In the genomic region with DNA sequence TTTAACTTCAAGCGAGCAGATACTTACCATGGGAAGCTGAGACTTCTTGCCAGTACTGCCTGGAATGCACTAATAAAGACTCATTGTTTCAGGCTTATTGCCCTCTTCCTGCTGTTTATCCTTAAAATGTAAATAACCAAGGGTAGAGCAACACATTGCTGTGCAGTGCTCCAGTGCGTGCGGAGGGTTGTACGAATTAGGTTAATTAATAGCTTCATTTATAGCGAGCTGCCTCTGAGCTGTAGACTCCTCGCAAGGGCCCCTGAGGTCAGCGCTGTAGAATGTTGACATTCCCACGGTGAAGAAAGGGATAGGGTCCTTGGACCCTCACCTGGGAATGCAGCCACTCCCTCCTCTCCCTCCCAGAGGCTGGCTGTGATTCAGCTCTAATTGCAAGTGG, we compare ENCODE assay signal across 26 mouse cellular contexts. TPM values are rescaled to one million over a fixed set of nuclear protein-coding genes. Genes with fewer than 3 reads are reported as not detected.
DNase-seq lines count a peak whose midpoint lies in the region; ATAC-seq and TF ChIP-seq lines count a peak whose summit lies in the region.
"Had no signal": no experiment of that assay in that cellular context is flagged by ENCODE, and none has a peak within 500 bp of the region (broad histone marks: within the 10 kb centered on the region; RNA-seq: fewer than 3 reads in every experiment).

No protein-coding gene starts in this region.

- H3K4me1 ChIP-seq in kidney, embryonic 14.5 days (ENCODE audit: control insufficient read depth, insufficient read depth, low read length), result peaks cover 19% of the 10 kb centered on the region
- H3K4me1 ChIP-seq in lung, embryonic 14.5 days (ENCODE audit: insufficient read depth), result peaks cover 7% of the 10 kb centered on the region
- peaks cover 18% of the 10 kb centered on the region for H3K4me1 ChIP-seq in embryonic facial prominence, embryonic 10.5 days
- H3K4me1 ChIP-seq in neural tube, embryonic 14.5 days (ENCODE audit: control insufficient read depth, insufficient read depth, low read length), result no peaks in the 10 kb centered on the region
- H3K4me1 ChIP-seq: embryonic facial prominence, embryonic 15.5 days; hindbrain, embryonic 13.5 days; limb, embryonic 13.5 days had no signal

- H3K27ac ChIP-seq in kidney, embryonic 14.5 days (ENCODE audit: low read depth, low read length), result no peak overlapping the region
- no peak overlapping the region for H3K27ac ChIP-seq in lung, embryonic 14.5 days (ENCODE audit: low read depth)
- H3K27ac ChIP-seq in embryonic facial prominence, embryonic 10.5 days (replicated peaks), result no peak overlapping the region
- no peak overlapping the region for H3K27ac ChIP-seq in neural tube, embryonic 14.5 days (ENCODE audit: low read depth, low read length)
- H3K27ac ChIP-seq: embryonic facial prominence, embryonic 15.5 days; hindbrain, embryonic 13.5 days; layer of hippocampus, adult 2 months; limb, embryonic 13.5 days; liver, embryonic 14.5 days; midbrain, embryonic 10.5 days had no signal

- H3K4me3 ChIP-seq in kidney, embryonic 14.5 days (ENCODE audit: low read length), result no peak overlapping the region
- H3K4me3 ChIP-seq in lung, embryonic 14.5 days (ENCODE audit: low read depth, low read length), result no peak overlapping the region
- no peak overlapping the region for H3K4me3 ChIP-seq in embryonic facial prominence, embryonic 10.5 days
- no peak overlapping the region for H3K4me3 ChIP-seq in neural tube, embryonic 14.5 days (ENCODE audit: low read depth, low read length)
- H3K4me3 ChIP-seq: embryonic facial prominence, embryonic 15.5 days; heart, embryonic 12.5 days; hindbrain, embryonic 13.5 days; layer of hippocampus, adult 2 months; limb, embryonic 13.5 days; midbrain, embryonic 10.5 days had no signal

- DNase-seq in kidney, adult 8-10 months, result no peak
- DNase-seq in lung, embryonic 14.5 days, result peak; percentile 30
- DNase-seq in lung, postnatal 36 days, result no peak
- DNase-seq in embryonic facial prominence, embryonic 10.5 days (ENCODE audit: low spot score), result peak; percentile 6
- no peak for DNase-seq in left cerebral cortex, adult 8-10 months (ENCODE audit: low spot score in 2 of 2)
- DNase-seq in layer of hippocampus, adult 9-11 months, result no peak
- DNase-seq: adrenal gland, postnatal 25 days; cerebellum, adult 18-20 months; cerebellum, postnatal 25 days; embryo, embryonic 11 days; forebrain, postnatal 0 days; heart, postnatal 14 days; kidney, adult 11 months; lung, postnatal 4 days; spleen, adult 18-20 months; thymus, adult 2 months had no signal

- 6% methylated on average over 8 of the region's 8 CpGs for WGBS in kidney, embryonic 14.5 days
- WGBS in lung, embryonic 14.5 days, result 45% methylated on average over 8 of the region's 8 CpGs
- 38% methylated on average over 8 of the region's 8 CpGs for WGBS in embryonic facial prominence, embryonic 10.5 days
- 8% methylated on average over 8 of the region's 8 CpGs for WGBS in neural tube, embryonic 14.5 days

- ATAC-seq in kidney, embryonic 14.5 days (ENCODE audit: low FRiP score, low TSS enrichment), result peak; percentile 72; the same call in 1 of the 2 replicates
- no peak for ATAC-seq in lung, embryonic 14.5 days (ENCODE audit: insufficient read depth)
- peak; percentile 77; the same call in 1 of the 2 replicates for ATAC-seq in neural tube, embryonic 14.5 days (ENCODE audit: low read depth)
- ATAC-seq: forebrain, postnatal 0 days had no signal

- H3K9me3 ChIP-seq in kidney, embryonic 14.5 days (ENCODE audit: control insufficient read depth, low read length), result no peaks in the 10 kb centered on the region
- no peaks in the 10 kb centered on the region for H3K9me3 ChIP-seq in lung, embryonic 14.5 days (ENCODE audit: low read depth, low read length)
- H3K9me3 ChIP-seq in embryonic facial prominence, embryonic 10.5 days, result no peaks in the 10 kb centered on the region
- H3K9me3 ChIP-seq in neural tube, embryonic 14.5 days (ENCODE audit: control insufficient read depth, low read length), result no peaks in the 10 kb centered on the region
- H3K9me3 ChIP-seq: embryonic facial prominence, embryonic 15.5 days; G1E; heart, embryonic 12.5 days; hindbrain, embryonic 13.5 days; limb, embryonic 13.5 days; midbrain, embryonic 10.5 days had no signal

- H3K27me3 ChIP-seq in kidney, embryonic 14.5 days (ENCODE audit: control insufficient read depth, insufficient read depth, low read length), result no peaks in the 10 kb centered on the region
- no peaks in the 10 kb centered on the region for H3K27me3 ChIP-seq in lung, embryonic 14.5 days (ENCODE audit: insufficient read depth, low read length)
- no peaks in the 10 kb centered on the region for H3K27me3 ChIP-seq in embryonic facial prominence, embryonic 10.5 days (replicated peaks; ENCODE audit: low read depth, poor library complexity, severe bottlenecking)
- H3K27me3 ChIP-seq in neural tube, embryonic 14.5 days (ENCODE audit: control insufficient read depth, insufficient read depth, low read length), result no peaks in the 10 kb centered on the region
- H3K27me3 ChIP-seq: embryonic facial prominence, embryonic 15.5 days; heart, embryonic 12.5 days; hindbrain, embryonic 13.5 days; limb, embryonic 13.5 days had no signal

- no peak for TF ChIP-seq CTCF in lung, embryonic 14.5 days (IDR thresholded peaks at IDR 0.05; ENCODE audit: low read depth)

- H3K4me2 ChIP-seq in kidney, embryonic 14.5 days (replicated peaks; ENCODE audit: low read depth, low read length), result no peak overlapping the region
- no peak overlapping the region for H3K4me2 ChIP-seq in lung, embryonic 14.5 days
- H3K4me2 ChIP-seq in neural tube, embryonic 14.5 days (ENCODE audit: low read depth, low read length), result no peak overlapping the region
- H3K4me2 ChIP-seq: embryonic facial prominence, embryonic 15.5 days; heart, embryonic 12.5 days; hindbrain, embryonic 13.5 days; limb, embryonic 13.5 days had no signal

- no peaks in the 10 kb centered on the region for H3K36me3 ChIP-seq in kidney, embryonic 14.5 days (ENCODE audit: control insufficient read depth, insufficient read depth, low read length)
- no peaks in the 10 kb centered on the region for H3K36me3 ChIP-seq in lung, embryonic 14.5 days (ENCODE audit: insufficient read depth)
- no peaks in the 10 kb centered on the region for H3K36me3 ChIP-seq in embryonic facial prominence, embryonic 10.5 days (replicated peaks)
- H3K36me3 ChIP-seq in neural tube, embryonic 14.5 days (ENCODE audit: control insufficient read depth, insufficient read depth, low read length), result no peaks in the 10 kb centered on the region
- H3K36me3 ChIP-seq: embryonic facial prominence, embryonic 15.5 days; G1E; heart, embryonic 12.5 days; hindbrain, embryonic 13.5 days; limb, embryonic 13.5 days; midbrain, embryonic 10.5 days had no signal

- no peak overlapping the region for H3K9ac ChIP-seq in kidney, embryonic 14.5 days (ENCODE audit: low read depth, low read length)
- H3K9ac ChIP-seq in lung, embryonic 14.5 days, result no peak overlapping the region
- no peak overlapping the region for H3K9ac ChIP-seq in neural tube, embryonic 14.5 days (replicated peaks; ENCODE audit: low read depth, low read length)
- H3K9ac ChIP-seq: embryonic facial prominence, embryonic 15.5 days; forebrain, postnatal 0 days; heart, embryonic 12.5 days; hindbrain, embryonic 13.5 days; limb, embryonic 13.5 days; liver, embryonic 14.5 days had no signal

RNA-seq across cellular contexts. Expression of gene Fndc3b, which starts 13.1 kb away (rescaled TPM):
- polyA plus RNA-seq in kidney, embryonic 14.5 days (2014; fragmentation: Nextera tagmentation; extraction: Ambion mirVana), result 18.5 and 28.7 TPM in 2 replicates
- polyA plus RNA-seq in lung, embryonic 14.5 days (2014; fragmentation: Nextera tagmentation; extraction: Ambion mirVana), result 35.7 and 37.1 TPM in 2 replicates
- 10.0 and 11.1 TPM in 2 replicates for polyA plus RNA-seq in embryonic facial prominence, embryonic 10.5 days (2016; fragmentation: Nextera tagmentation; extraction: Ambion mirVana)
- 8.8 and 12.4 TPM in 2 replicates for polyA plus RNA-seq in neural tube, embryonic 14.5 days (2014; fragmentation: Nextera tagmentation; extraction: Ambion mirVana)
- total RNA-seq in left cerebral cortex, adult 8-10 months (2022), result 10 to 100 TPM; 16.6 to 27.2 (median 26.0) TPM
- polyA plus RNA-seq: G1E had no signal

Comparison
In these comparisons a context has a peak if more than half of its experiments do, and no peak if none do; other contexts are left out.
1. DNase-seq: peak in lung, embryonic 14.5 days (single experiment) and embryonic facial prominence, embryonic 10.5 days (single experiment); none in kidney, adult 8-10 months (0 of 2), lung, postnatal 36 days (single experiment), left cerebral cortex, adult 8-10 months (0 of 2) and layer of hippocampus, adult 9-11 months (single experiment).